Mouse (Mus musculus): ENCODE data around the gene Cpne5. TPM values are rescaled to one million over a fixed set of nuclear protein-coding genes. Genes with fewer than 3 reads are reported as not detected.
"Not testable (repeated sequence)": the region's sequence is repeated elsewhere in the genome, so short reads cannot be mapped to it uniquely, and the experiment has no call there.

The Cpne5 gene
- total RNA-seq (2021), result 1 to 10 TPM; 2.8 to 4.6 TPM

DNA sequence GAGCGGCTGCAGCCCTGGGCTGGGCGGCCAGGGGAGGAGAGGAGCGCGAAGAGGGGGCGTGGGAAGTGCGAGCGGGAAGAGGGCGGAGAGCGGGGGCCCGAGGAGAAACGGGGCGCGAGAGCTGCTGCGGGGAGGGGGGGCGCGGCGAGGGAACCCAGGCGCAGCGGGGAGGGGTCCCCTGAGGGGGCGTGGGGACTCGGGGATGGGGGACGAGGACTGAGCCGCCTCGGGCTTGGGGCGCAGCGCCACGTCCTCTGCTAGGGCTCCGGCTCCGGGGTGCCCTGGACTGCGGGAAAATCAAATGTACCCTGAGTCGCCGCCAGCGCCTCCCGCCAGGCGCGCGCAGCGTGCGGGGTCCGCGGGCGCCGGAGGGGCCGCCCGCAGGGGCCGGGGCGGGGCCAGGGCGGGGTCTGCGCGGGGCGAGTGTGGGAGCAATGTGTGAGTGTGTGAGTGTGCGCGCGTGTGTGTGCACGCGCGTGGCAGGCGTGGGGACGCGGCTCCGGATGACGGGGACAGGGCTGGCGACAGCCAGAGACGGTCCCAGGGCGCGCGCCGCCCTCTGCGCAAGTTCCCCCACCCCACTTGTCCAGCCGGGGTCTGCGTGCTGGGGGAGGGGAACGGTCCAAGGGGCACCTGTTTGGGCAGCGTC lies at the start of gene Cpne5:
TSS of gene Cpne5 (minus strand) at position 396 of the 649 bp plus-strand sequence.
- no peak for DNase-seq
- intact Hi-C loops (cut with DNase I), result no loop called here

DNA sequence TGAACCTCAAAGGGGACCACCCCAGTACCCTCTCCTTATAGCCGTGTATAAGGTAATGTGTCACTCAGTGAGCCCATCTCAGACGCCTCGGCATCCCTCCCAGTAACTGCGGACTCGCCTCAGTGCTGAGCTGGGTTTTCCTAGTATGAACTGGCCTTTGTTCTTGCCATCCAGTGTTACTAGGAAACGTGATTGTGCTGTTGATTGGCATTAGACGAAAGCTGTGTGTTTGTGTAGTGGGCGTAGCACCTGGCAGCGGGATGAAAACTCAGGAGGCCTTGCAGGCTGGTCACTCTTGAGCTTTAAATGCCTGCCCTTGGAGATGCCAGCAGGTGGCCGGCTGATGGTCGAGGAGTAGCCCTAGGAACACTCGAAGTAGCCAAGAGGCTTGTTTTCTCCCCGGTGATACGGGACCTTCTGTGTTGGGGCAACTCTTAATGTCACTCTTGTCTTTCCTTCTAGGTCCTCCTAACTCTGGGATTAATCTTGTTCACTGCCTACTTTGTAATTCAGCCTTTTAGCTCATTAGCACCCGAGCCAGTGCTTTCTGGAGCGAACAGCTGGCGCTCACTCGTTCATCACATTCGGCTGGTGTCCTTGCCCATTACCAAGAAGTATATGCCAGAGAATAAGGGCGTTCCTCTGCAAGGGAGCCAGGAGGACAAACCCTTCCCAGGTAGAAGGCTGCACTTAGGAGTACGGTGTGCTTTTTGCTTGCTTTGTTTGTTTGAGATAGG lies 44.4 kb upstream of the Cpne5 start:
- no peak for DNase-seq
- intact Hi-C loops (cut with DNase I), result no loop called here

DNA sequence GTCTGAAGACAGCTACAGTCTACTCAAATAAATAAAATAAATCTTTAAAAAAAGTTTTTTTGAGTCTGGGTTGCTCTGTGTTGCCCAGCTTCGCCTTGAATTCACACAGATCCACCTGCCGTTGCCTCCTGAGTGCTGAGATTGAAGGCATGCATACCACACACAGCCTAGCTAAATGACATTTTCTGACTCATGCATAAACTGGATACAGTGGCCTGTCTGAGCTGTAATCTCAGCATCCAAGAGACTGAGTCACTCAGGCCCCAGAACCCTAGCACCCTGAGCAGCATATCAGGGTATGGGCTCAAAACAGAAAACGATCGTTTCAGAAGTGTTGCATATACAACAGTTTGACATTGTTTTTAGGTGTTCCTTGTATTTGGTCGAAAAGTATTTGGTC lies 43.6 kb upstream of the Cpne5 start:
- intact Hi-C loops (cut with DNase I), result no loop called here

DNA sequence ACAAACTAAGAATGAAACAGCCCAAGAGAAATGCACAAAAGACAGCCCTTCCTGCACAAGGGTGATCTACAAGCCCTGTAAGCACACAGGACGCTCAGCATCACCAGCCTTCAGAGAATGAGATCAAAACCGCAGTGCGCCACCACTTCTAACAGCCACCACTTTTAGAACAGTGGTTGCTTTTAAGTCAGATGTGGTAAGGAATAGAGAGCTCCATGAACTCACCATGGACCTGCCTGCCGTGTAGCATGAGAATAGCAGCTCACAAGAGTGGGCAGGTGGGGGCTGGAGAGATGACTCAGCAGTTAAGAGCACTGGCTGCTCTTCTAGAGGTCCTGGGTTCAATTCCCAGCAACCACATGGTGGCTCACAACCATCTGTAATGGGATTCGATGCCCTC lies 42.5 kb upstream of the Cpne5 start:
- intact Hi-C loops (cut with DNase I), result no loop called here

More for the DNA sequence above, 43.6 kb upstream of the Cpne5 start:
- no peak for DNase-seq

DNA sequence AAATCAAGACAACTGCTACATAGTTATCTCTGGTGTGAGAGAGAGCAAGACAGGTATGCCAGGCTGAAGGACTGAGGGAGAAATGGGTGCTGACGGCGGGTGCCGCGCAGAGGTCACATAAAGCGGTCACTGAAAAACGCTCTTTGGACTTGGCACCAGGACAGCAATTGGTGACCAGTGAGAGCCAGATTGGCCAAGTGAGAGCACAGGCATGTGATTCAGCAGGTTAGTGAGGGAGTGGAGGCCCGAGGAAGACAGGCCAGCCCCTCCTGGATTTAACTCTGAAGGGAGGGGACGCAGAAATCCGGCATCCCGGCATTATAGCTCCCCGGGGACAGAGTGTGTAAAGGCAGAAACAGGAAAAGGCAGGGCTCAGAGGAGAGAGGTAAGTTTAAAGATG lies 35.9 kb upstream of the Cpne5 start:
- intact Hi-C loops (cut with DNase I), result no loop called here
- DNase-seq, result peak in 1 of 2 experiments; percentile 39

More for the DNA sequence above, 42.5 kb upstream of the Cpne5 start:
- no peak for DNase-seq

DNA sequence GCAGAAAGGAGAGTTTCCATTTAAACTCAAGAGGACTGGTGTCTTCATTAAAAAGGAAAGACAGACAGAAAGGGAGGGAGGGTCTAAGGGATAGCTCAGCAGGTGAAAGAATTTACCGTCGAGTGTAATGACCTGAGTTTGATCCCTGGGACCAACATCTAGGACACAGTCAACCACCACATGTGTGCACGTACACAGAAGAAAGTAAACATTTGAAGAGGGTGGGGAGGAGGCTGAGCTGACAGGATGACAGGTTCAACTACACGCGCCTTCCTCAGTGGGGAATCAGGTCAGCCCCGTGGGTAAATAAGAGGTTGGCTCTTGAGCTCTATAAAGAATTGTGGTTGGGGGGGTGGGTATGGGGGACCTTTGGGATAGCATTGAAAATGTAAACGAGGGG lies 35.2 kb upstream of the Cpne5 start:
- DNase-seq, result no peak
- intact Hi-C loops (cut with DNase I), result no loop called here

DNA sequence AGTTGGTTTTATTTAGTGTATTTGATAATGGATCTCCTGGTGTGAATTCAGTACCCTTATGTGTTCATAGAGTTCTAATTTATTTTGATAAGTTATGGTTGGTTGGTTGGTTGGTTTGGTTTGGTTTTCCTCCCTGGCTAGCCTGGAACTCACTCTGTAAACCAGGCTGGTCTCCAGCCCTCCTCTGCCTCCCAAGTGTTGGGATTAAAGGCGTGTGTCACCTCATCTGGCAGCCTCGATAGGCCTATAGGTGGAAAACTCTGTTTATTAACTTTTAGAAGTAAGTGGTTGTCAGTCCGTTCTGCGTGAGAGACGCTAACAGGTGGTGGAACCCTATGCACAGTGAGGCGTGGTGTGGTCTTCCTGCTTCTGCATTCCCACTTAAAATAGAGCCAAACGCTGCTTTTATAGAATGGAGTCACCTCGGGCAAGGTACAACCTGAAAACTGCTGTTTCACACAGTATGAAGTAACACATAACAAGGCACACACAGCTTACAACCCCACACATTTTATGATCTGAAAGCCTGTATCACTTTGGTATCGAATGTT lies 32.3 kb upstream of the Cpne5 start:
- intact Hi-C loops (cut with DNase I), result no loop called here

DNA sequence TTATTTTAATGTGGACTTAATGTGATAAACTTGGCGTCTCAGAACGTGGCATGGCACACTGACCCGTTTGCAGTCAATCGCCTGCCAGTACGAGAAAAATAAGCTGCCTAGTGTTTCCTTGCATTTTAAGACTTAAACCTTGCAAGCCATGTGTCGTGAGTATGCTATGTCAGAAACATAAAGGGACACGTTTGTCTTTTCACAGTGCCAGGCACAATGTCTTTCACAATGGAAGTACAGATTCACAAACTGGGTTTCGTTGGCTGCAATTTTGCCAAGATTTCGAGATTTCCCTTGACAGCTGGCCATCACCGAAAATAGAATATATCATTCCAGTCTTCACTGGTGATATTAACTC lies 31.4 kb upstream of the Cpne5 start:
- intact Hi-C loops (cut with DNase I), result loop anchor here (2.0 to 5.0 kb wide), 3 partner anchors 77 to 243 kb away; partner anchors contain the start of genes Mtch1 and Pim1
- DNase-seq, result no peak

More for the DNA sequence above, 32.3 kb upstream of the Cpne5 start:
- no peak for DNase-seq

DNA sequence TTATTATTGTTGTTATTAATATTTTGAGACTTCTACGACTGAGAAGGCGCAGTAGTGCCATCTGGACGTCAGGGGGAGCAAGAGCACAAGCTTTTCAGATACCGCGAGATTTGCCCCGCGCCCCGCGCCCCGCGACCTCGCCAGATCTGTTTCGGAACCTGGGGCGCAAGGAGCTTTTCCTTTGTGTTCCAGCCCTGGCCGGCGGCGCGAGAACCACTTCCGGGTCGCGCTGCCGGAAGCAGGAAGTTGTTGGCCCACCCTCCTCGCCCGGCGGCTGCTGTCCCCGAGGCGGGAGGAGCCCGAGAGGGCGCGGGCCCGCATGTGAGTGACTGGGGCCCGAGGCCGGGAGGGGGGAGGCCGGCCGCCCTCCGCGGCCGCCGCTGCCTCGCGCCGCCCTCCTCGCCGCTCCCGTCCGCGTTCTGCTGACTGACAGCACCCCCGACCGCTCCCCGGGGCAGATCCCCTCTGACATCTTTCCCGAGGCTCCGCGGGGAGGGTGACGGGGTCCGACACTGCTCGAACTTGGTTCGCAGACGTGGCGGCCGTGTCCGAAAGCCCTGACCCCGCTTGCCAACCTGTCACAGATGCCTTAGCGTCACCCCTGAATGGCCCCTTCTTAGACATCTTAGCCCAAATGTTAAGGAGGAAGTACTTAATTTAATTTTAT lies 30.8 kb upstream of the Cpne5 start, which contains the start of gene BC004004:
TSS of gene BC004004 (plus strand) at position 107 of the 667 bp plus-strand sequence.
- intact Hi-C loops (cut with DNase I), result loop anchor here (1.0 to 5.0 kb wide), 4 partner anchors 78 to 243 kb away; partner anchors contain the start of genes Mtch1 and Pim1
- DNase-seq, result peak; percentile 95

DNA sequence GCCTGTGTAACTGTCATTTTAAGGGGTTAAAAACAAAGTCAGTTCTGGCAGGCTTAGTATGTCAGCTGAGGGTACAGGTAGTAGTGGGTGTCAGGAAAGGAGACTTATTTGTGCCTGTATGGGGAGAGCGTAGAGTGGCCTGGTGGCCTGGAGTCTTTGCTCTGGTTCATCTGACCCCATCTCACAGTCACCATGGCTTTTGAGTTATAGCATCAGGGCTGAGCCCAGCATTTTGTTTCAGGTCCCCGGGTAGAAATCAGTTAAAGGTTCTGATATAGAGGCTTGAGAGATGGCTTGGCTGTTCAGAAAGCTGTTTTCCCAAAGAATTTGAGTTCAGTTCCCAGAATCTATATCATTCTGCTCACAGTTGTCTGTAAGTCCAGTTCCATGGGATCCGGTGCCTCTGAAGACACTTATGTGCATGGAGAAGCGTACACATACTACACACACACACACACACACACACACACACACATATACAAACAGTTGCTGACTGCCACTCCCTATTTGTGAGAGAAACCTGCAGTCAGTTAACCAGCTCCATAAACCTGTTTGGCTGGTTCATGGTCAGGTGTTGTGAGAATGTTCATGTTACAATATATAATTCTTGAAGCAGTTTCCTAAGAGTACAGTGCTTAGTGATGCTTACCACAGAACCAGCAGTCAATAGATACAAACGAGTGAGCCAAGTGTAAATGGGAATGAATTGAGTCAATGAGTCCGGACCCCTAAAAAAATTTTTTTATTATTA lies 30.1 kb upstream of the Cpne5 start:
- no peak for DNase-seq
- intact Hi-C loops (cut with DNase I), result loop anchor here (1.0 to 5.0 kb wide), 4 partner anchors 79 to 244 kb away; partner anchors contain the start of genes Mtch1 and Pim1

DNA sequence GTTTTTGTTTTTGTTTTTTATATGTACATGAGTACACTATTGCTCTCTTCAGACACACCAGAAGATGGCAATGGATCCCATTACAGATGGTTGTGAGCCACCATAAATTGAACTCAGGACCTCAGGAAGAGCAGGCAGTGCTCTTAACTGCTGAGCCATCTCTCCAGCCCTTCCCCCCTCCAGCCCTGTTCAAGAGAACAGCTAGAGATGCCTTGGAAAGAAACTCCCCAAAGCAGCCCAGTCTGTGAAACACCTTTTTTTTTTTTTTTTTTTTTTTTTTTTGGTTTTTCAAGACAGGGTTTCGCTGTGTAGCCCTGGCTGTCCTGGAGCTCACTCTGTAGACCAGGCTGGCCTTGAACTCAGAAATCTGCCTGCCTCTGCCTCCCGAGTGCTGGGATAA lies 29.1 kb upstream of the Cpne5 start:
- intact Hi-C loops (cut with DNase I), result loop anchor here (5.0 kb wide), 2 partner anchors 225 to 245 kb away; partner anchors contain the start of gene Pim1
- not testable (repeated sequence) for DNase-seq

DNA sequence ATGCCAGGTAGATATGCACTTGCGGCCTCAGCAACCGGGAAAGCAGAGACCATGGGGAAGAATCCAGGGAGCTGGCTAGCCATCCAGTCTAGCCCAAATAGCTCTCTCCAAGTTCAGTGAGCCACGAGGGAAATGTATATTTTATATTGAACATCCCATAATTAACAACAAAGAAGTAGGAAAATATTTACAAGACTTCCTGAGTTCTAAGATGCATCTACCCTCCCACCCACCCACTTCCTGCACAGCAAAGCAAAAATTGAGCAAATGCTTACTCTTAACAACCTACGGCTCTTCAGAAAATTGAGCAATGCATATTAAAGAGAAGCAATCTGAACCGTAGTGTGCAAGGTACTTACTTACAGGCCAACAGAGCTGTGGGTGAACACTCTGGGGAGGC lies 26.8 kb upstream of the Cpne5 start:
- DNase-seq, result no peak

DNA sequence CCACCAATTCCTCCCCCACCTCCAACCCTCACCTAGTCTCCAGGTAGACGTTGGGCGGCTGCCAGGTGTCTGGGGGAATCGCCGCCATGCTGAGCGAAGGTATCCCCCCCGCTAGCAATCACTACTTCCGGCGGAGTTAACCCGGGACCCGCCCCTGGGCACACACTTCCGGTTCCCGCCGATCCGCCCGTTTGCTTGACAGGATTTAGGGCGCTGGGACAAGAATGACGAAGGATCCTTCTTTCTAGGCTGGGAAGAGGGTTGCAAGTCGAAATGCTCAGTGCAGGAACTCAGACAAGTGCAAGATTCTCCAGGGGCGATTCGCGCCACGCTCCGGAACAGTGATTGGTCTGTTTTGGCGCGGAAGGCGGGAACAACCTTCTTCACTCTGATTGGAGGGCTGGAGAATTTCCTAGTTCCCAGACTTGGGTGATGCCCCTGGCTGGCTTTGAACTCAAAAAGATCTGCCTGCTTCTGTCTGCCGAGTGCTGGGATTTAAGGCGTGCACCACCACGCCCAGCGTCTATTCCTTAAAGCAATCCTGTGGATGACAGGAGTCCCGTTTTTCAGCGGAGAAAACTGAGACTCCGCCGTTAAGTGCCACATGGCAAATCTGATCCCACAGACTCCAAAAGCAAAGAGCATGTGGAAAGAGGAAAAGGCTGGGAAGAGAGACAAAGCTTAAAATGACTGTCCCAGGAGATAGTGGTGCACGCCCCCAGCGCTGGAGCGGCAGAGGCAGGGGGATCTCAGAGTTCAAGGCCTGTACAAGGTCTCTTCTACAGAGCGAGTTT lies 26.1 kb upstream of the Cpne5 start, which contains the start of gene Ppil1:
TSS of gene Ppil1 (minus strand) at position 347 of the 794 bp plus-strand sequence.
- intact Hi-C loops (cut with DNase I), result no loop called here
- peak; percentile 84 to 90 for DNase-seq

More for the DNA sequence above, 26.8 kb upstream of the Cpne5 start:
- intact Hi-C loops (cut with DNase I), result loop anchor here (5.0 kb wide), 2 partner anchors 228 to 248 kb away; partner anchors contain the start of gene Pim1

DNA sequence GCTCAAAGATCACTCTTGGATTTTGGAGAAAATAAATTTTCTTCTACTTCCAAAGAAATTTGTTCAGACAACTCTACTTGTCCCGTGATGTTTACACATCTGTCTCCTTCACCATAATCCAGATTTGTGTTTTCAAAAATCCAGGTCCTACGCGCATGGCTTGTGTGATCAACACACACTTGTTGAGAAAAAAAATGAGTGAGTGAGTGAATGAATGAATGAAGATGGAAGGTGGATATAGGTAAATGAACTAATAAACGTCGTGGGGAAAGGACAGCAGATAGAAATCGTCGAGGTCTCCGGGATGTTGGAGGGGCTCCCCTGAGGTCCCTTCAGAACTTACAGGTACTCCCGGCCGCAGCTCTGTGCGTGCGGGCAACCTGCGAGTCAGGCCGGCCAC lies 25.4 kb upstream of the Cpne5 start:
- no peak for DNase-seq
- intact Hi-C loops (cut with DNase I), result no loop called here

DNA sequence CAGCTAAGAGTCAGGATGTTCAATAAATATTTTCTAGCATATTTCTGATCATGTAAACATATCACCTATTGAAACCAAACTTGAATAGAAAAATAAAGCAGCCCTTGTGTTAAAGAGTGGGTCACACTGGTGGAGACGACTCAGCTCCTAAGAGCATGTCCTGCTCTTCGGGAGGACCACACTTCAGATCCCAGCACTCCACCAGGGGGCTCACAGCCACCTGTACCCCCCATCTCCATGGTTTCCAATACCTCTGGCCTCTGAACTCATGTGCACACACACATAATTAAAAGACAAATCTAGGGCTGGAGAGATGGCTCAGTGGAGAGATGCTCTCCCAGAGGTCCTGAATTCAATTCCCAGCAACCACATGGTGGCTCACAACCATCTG lies 24.3 kb upstream of the Cpne5 start:
- intact Hi-C loops (cut with DNase I), result no loop called here
- no peak for DNase-seq

DNA sequence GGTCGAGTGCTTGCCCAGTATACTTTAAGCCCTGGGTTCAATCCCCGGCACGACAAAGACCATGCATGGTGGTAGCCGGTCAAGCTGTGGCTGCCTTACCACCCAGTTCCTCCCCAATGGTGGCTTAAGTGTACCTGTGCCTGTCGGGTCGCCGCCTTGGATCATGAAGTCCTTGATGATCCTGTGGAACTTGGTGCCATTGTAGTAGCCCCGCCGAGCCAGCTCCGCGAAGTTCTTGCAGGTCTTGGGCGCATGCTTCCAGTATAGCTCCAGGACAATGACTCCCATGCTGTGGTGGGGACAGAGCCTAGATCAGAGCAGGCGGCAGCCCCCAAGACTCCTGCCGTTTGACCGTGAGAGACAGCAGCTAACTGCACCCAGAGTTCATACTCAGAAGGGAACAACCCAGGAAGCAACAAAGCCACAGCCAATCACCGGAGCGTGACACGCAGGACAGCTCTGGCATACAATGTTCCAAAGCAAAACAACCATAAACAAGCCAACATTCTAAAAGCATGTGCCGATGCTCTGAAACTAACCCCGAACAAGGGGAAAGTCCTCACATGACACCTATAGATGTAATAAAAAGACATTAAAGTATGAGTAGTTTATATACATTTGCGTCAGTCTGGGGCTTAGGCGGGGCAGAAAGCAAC lies 23.8 kb upstream of the Cpne5 start:
- intact Hi-C loops (cut with DNase I), result no loop called here
- no peak for DNase-seq

DNA sequence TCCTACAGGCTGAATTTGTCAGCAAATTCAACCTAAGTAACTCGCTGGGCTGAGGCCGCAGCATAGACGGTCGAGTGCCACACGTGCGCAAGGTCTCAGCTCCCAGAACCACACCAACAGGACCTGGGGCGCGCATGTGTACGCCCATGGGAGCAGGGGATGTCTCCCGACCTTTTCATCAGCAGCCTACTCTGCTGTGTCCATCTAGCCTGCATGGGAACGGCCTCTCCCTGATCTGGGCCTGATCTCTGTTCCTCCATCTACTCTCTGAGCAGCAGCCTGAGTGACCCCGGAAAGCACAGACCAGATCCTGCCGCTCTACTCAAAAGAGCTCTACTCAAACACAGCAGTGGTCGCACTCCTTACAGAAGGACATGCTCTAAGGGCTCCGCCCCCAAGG lies 22.5 kb upstream of the Cpne5 start:
- no peak for DNase-seq
- intact Hi-C loops (cut with DNase I), result no loop called here

DNA sequence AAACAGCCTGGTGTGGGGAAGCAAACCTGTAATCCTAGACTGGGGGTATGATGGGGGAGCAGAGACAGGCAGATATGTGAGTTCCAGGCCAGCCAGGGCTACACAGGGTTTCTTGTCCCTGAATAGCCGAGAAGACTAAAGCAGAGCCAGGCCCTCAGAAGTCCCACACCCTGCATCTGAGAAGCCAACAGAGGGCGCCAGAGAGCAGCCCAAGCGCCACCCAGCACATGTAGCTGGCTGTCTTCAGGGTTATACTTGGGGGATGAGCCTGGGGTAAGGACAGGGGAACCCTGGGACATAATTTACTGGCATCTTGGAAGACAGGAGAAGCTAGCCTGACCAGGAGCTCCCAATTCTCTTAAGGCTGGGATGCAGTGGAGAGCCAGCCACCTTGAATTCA lies 21.5 kb upstream of the Cpne5 start:
- peak; percentile 77 to 84 for DNase-seq
- intact Hi-C loops (cut with DNase I), result loop anchor here (2.0 kb wide), 1 partner anchor 111 kb away; no protein-coding TSS in a partner anchor

DNA sequence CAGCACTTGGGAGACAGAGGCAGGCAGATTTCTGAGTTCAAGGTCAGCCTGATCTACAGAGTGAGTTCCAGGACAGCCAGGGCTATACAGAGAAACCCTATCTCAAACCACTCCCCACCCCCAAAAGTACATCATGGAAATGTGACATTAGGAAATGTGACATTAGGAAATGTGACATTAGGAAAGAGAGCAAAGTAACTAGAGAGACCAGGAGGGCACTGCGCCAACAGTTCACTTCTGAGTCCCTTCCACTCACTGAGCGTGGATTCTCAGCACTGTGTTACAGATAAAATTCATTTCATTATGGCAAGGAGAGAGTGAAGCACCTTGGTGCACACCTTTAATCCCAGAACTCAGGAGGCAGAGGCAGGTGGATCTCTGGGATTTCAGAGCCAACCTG lies 21.0 kb upstream of the Cpne5 start:
- intact Hi-C loops (cut with DNase I), result loop anchor here (2.0 kb wide), 1 partner anchor 112 kb away; no protein-coding TSS in a partner anchor
- no peak for DNase-seq

Measured in heart, postnatal 36 days (tissue).